Mouse (Mus musculus) embryonic facial prominence, embryonic 11.5 days (tissue): ENCODE data around the gene Ppp1r15b. TPM values are rescaled to one million over a fixed set of nuclear protein-coding genes. Genes with fewer than 3 reads are reported as not detected.

Experiments used
- ATAC-seq: fragments of 200-750 bp; cut with Nextera tagmentation; replicated peaks from 2 replicates; pipeline ENCODE4 v1.8.0; 2017; ENCODE audit warnings: low read depth; ENCODE audit not compliant: insufficient number of reproducible peaks, low FRiP score, low TSS enrichment
- DNase-seq: peaks from one replicate; pipeline ENCODE4 v3.0.0-alpha.2; 2015; ENCODE audit warnings: low spot score
- H3K27ac ChIP-seq: fragments of 300-500 bp; sonication (generic); replicated peaks from 2 replicates; pipeline ENCODE4 v1.5.1; 2014; ENCODE audit warnings: mild to moderate bottlenecking, low read depth, low read length, control low read depth
- H3K27me3 ChIP-seq: fragments of 300-500 bp; sonication (generic); 2 replicates; pipeline ENCODE4 v1.6.1; 2014; ENCODE audit warnings: mild to moderate bottlenecking, low read length, moderate library complexity, mixed read lengths; ENCODE audit not compliant: control insufficient read depth, insufficient read depth
- H3K36me3 ChIP-seq: fragments of 300-500 bp; sonication (generic); replicated peaks from 2 replicates; pipeline ENCODE4 v1.6.1; 2014; ENCODE audit warnings: low read depth, mild to moderate bottlenecking, low read length, moderate library complexity, mixed read lengths; ENCODE audit not compliant: control insufficient read depth, insufficient read depth
- H3K4me1 ChIP-seq: fragments of 300-500 bp; sonication (generic); 2 replicates; pipeline ENCODE4 v1.6.1; 2014; ENCODE audit warnings: low read length, mixed read lengths; ENCODE audit not compliant: control insufficient read depth, insufficient read depth
- H3K4me2 ChIP-seq: fragments of 300-500 bp; sonication (generic); 2 replicates; pipeline ENCODE4 v1.6.1; 2014; ENCODE audit warnings: low read depth, mild to moderate bottlenecking, control low read depth, low read length, moderate library complexity
- H3K4me3 ChIP-seq: fragments of 300-500 bp; sonication (generic); 2 replicates; pipeline ENCODE4 v1.5.1; 2014; ENCODE audit warnings: low read depth, low read length, control low read depth
- H3K9ac ChIP-seq: fragments of 300-500 bp; sonication (generic); replicated peaks from 2 replicates; pipeline ENCODE4 v1.6.1; 2014; ENCODE audit warnings: mild to moderate bottlenecking, control low read depth, low read length
- H3K9me3 ChIP-seq: fragments of 300-500 bp; sonication (generic); replicated peaks from 2 replicates; pipeline ENCODE4 v1.6.1; 2016; ENCODE audit warnings: mild to moderate bottlenecking, low read length, inconsistent platforms, mixed read lengths; ENCODE audit not compliant: control insufficient read depth
- WGBS: fragments of 180-500 bp; shearing (Covaris S2); extraction: QIAGEN DNeasy Blood & Tissue Kit; methylation state at CpG from one replicate; pipeline ENCODE4 v1.1.7; 2014; 5-methylcytosine and 5-hydroxymethylcytosine counted together
- polyA plus RNA-seq: library from polyadenylated mRNA; unstranded; fragments of >200 nt; fragmentation: Nextera tagmentation; extraction: Ambion mirVana; gene quantifications from 2 replicates; pipeline ENCODE4 v1.2.1, GENCODE M21; 2014

The Ppp1r15b gene
- polyA plus RNA-seq, 1 experiment from 2014 or later, result 42.1 TPM

GRCm38 (mm10) chr1:133165111-133165510 is 34.2 kb downstream of the Ppp1r15b start:
- 32% methylated on average over 11 of the region's 11 CpGs for WGBS
- no peak overlapping the region for H3K27ac ChIP-seq
- DNase-seq (no peak), ATAC-seq (no peak)
- H3K9ac ChIP-seq, result no peak overlapping the region
- H3K36me3 ChIP-seq, result no peaks in the 10 kb centered on the region
- H3K4me1 ChIP-seq, result no peaks in the 10 kb centered on the region; the same call in 1 of the 2 replicates
- H3K4me2 ChIP-seq, result no peak overlapping the region; the same call in 1 of the 2 replicates
- H3K27me3 ChIP-seq, result peaks cover 30% of the 10 kb centered on the region
- no peaks in the 10 kb centered on the region for H3K9me3 ChIP-seq
- H3K4me3 ChIP-seq, result no peak overlapping the region

- Histone ChIP-seq H3K4me1 (no peaks in the 10 kb centered on the region; the same call in 1 of the 2 replicates), H3K4me2 (no peak overlapping the region), H3K27ac (no peak overlapping the region), H3K9ac (no peak overlapping the region), H3K36me3 (no peaks in the 10 kb centered on the region), H3K4me3 (no peak overlapping the region), H3K27me3 (peaks cover 16% of the 10 kb centered on the region), H3K9me3 (no peaks in the 10 kb centered on the region)
- 49% methylated on average over 19 of the region's 19 CpGs for WGBS
- peak; percentile 42 for DNase-seq
- ATAC-seq, result no peak
Observed at GRCm38 (mm10) chr1:133168318-133169060, 37.5 kb downstream of the Ppp1r15b start.

GRCm38 (mm10) chr1:133170196-133170595 is 39.3 kb downstream of the Ppp1r15b start:
- no peaks in the 10 kb centered on the region for H3K9me3 ChIP-seq
- DNase-seq, result no peak
- no peaks in the 10 kb centered on the region for H3K4me1 ChIP-seq
- H3K4me3 ChIP-seq, result no peak overlapping the region
- no peak overlapping the region; the same call in 1 of the 2 replicates for H3K9ac ChIP-seq
- H3K27ac ChIP-seq, result no peak overlapping the region
- peaks cover under 1% of the 10 kb centered on the region; the same call in 1 of the 2 replicates for H3K27me3 ChIP-seq
- no peaks in the 10 kb centered on the region for H3K36me3 ChIP-seq
- 65% methylated on average over 8 of the region's 8 CpGs for WGBS
- ATAC-seq, result no peak
- H3K4me2 ChIP-seq, result no peak overlapping the region

GRCm38 (mm10) chr1:133171357-133171756 is 40.4 kb downstream of the Ppp1r15b start:
- no peak overlapping the region for H3K9ac ChIP-seq
- DNase-seq, result no peak
- H3K27me3 ChIP-seq, result no peaks in the 10 kb centered on the region
- no peaks in the 10 kb centered on the region for H3K4me1 ChIP-seq
- no peaks in the 10 kb centered on the region for H3K36me3 ChIP-seq
- H3K4me3 ChIP-seq, result no peak overlapping the region
- H3K27ac ChIP-seq, result no peak overlapping the region
- no peaks in the 10 kb centered on the region for H3K9me3 ChIP-seq
- no peak for ATAC-seq
- no peak overlapping the region for H3K4me2 ChIP-seq
- 84% methylated on average over 9 of the region's 9 CpGs for WGBS

- ATAC-seq (no peak), DNase-seq (no peak)
- Histone ChIP-seq H3K36me3 (no peaks in the 10 kb centered on the region), H3K27me3 (no peaks in the 10 kb centered on the region; the same call in 1 of the 2 replicates), H3K4me1 (no peaks in the 10 kb centered on the region), H3K4me3 (no peak overlapping the region), H3K4me2 (no peak overlapping the region), H3K9me3 (no peaks in the 10 kb centered on the region), H3K27ac (no peak overlapping the region), H3K9ac (no peak overlapping the region)
- 77% methylated on average over 6 of the region's 6 CpGs for WGBS
Observed at GRCm38 (mm10) chr1:133175150-133175549, 44.2 kb downstream of the Ppp1r15b start.

GRCm38 (mm10) chr1:133177480-133178172 is 46.7 kb downstream of the Ppp1r15b start:
- Histone ChIP-seq H3K4me3 (no peak overlapping the region), H3K9ac (no peak overlapping the region), H3K36me3 (no peaks in the 10 kb centered on the region), H3K4me1 (no peaks in the 10 kb centered on the region; the same call in 1 of the 2 replicates), H3K4me2 (no peak overlapping the region), H3K27me3 (peaks cover 11% of the 10 kb centered on the region), H3K9me3 (no peaks in the 10 kb centered on the region), H3K27ac (no peak overlapping the region)
- peak; percentile 76 for DNase-seq
- 52% methylated on average over 8 of the region's 8 CpGs for WGBS
- no peak for ATAC-seq

- Histone ChIP-seq H3K9ac (no peak overlapping the region), H3K4me2 (no peak overlapping the region), H3K36me3 (no peaks in the 10 kb centered on the region), H3K4me3 (no peak overlapping the region), H3K4me1 (no peaks in the 10 kb centered on the region; the same call in 1 of the 2 replicates), H3K9me3 (no peaks in the 10 kb centered on the region), H3K27me3 (peaks cover 15% of the 10 kb centered on the region), H3K27ac (no peak overlapping the region)
- no peak for DNase-seq
- 82% methylated on average over 11 of the region's 11 CpGs for WGBS
- no peak for ATAC-seq
Observed at GRCm38 (mm10) chr1:133178732-133179440, 47.9 kb downstream of the Ppp1r15b start.
